Mouse (Mus musculus): ENCODE results near the gene Gm813.

DNA sequence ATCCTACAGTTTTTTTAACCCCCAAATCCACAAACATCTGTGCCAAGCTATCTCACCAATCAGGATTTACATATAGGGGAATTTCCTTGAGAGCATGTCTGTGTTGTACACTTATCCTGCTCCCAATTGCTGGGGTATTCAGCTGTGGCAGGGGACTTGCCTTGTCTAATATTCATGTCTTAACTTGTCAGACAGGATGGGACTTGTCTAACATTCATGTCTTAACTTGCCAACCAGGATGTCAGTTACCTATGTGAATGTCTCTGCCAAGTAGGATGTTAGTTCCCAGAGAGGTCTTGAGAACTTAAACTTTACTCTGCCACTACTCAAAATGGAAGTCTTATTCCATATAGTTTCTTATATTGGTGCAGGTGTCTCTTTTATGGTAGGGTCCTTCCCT, 27.3 kb downstream of the Gm813 start:
- TF ChIP-seq CTCF (IDR thresholded peaks at IDR 0.05; ENCODE audit: low read depth), result no peak
- TF ChIP-seq EP300 (IDR thresholded peaks at IDR 0.05; ENCODE audit: low read depth), result no peak
